Mouse (Mus musculus): ENCODE data around the gene Gm11084. TPM values are rescaled to one million over a fixed set of nuclear protein-coding genes. Genes with fewer than 3 reads are reported as not detected.

Gm11084 gene
- total and polyA plus RNA-seq, 2 experiments from 2014 or later, result not detected

- Histone ChIP-seq H3K27ac (ENCODE audit: low read depth) (no peak overlapping the region), H3K27me3 (ENCODE audit: control insufficient read depth, insufficient read depth, low read length) (no peaks in the 10 kb centered on the region), H3K9ac (replicated peaks; ENCODE audit: low read depth, low read length) (no peak overlapping the region), H3K4me1 (ENCODE audit: control insufficient read depth, insufficient read depth) (peaks cover 44% of the 10 kb centered on the region), H3K4me3 (ENCODE audit: low read depth, low read length) (no peak overlapping the region), H3K36me3 (replicated peaks; ENCODE audit: control insufficient read depth, insufficient read depth, low read length) (no peaks in the 10 kb centered on the region), H3K4me2 (ENCODE audit: low read depth, low read length) (no peak overlapping the region), H3K9me3 (replicated peaks; ENCODE audit: control insufficient read depth, low read length) (no peaks in the 10 kb centered on the region)
- 60% methylated on average over 8 of the region's 8 CpGs for WGBS
- no peak for TF ChIP-seq EP300 (IDR thresholded peaks at IDR 0.05; ENCODE audit: low read depth)
- TF ChIP-seq CTCF (IDR thresholded peaks at IDR 0.05; ENCODE audit: low read depth), result no peak
- DNase-seq (ENCODE audit: low spot score), result no peak
- ATAC-seq (ENCODE audit: insufficient read depth, low read depth), result no peak
Observed at GRCm38 (mm10) chr2:73000194-73000593, 13.7 kb upstream of the Gm11084 start.

GRCm38 (mm10) chr2:72997586-72997985, 11.1 kb upstream of the Gm11084 start:
- Histone ChIP-seq H3K4me3 (ENCODE audit: low read depth, low read length) (no peak overlapping the region), H3K9me3 (replicated peaks; ENCODE audit: control insufficient read depth, low read length) (no peaks in the 10 kb centered on the region), H3K27me3 (ENCODE audit: control insufficient read depth, insufficient read depth, low read length) (no peaks in the 10 kb centered on the region), H3K36me3 (replicated peaks; ENCODE audit: control insufficient read depth, insufficient read depth, low read length) (no peaks in the 10 kb centered on the region), H3K27ac (ENCODE audit: low read depth) (no peak overlapping the region), H3K9ac (replicated peaks; ENCODE audit: low read depth, low read length) (no peak overlapping the region), H3K4me1 (ENCODE audit: control insufficient read depth, insufficient read depth) (peaks cover 25% of the 10 kb centered on the region), H3K4me2 (ENCODE audit: low read depth, low read length) (no peak overlapping the region)
- ATAC-seq (ENCODE audit: insufficient read depth, low read depth) (no peak), DNase-seq (ENCODE audit: low spot score) (no peak)
- TF ChIP-seq CTCF (IDR thresholded peaks at IDR 0.05; ENCODE audit: low read depth) (no peak), EP300 (IDR thresholded peaks at IDR 0.05; ENCODE audit: low read depth) (no peak)
- WGBS, result 94% methylated on average over 4 of the region's 4 CpGs

DNA sequence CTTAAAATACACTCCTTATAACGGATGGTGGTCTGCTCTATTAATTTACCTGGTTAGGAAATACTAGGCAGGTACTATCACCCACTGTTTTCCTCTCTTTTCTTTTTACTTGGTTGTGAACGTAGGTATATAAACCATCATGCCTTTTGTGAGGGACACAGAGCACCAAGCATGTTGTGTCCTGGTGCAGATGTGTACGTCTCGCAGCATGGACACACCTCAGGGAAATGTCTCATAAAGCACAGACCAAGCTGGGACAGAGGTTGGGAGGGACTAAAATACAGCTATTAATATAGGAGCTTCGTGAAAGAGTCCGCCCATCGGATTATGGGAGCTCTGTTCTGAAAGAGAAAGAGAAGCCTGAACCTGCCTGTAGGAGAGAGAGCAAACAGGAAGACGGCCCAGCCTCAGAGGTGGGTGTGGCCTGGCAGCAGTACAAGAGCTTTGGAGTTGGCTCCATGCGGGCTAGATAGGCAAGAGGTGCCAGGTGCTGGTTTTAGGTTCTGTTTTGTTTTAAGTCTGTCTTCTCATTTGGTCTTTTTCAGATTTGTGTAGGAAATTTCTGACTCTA, 10.4 kb upstream of the Gm11084 start:
- 38% methylated on average over 9 of the region's 9 CpGs for WGBS
- TF ChIP-seq EP300 (IDR thresholded peaks at IDR 0.05; ENCODE audit: low read depth) (no peak), CTCF (IDR thresholded peaks at IDR 0.05; ENCODE audit: low read depth) (no peak)
- Histone ChIP-seq H3K36me3 (replicated peaks; ENCODE audit: control insufficient read depth, insufficient read depth, low read length) (no peaks in the 10 kb centered on the region), H3K4me2 (ENCODE audit: low read depth, low read length) (peak overlapping the region; percentile 21; the same call in 1 of the 2 replicates), H3K9me3 (replicated peaks; ENCODE audit: control insufficient read depth, low read length) (no peaks in the 10 kb centered on the region), H3K27ac (ENCODE audit: low read depth) (peak overlapping the region; percentile 78), H3K9ac (replicated peaks; ENCODE audit: low read depth, low read length) (peak overlapping the region; percentile 32; the same call in 1 of the 2 replicates), H3K27me3 (ENCODE audit: control insufficient read depth, insufficient read depth, low read length) (no peaks in the 10 kb centered on the region), H3K4me1 (ENCODE audit: control insufficient read depth, insufficient read depth) (peaks cover 23% of the 10 kb centered on the region), H3K4me3 (ENCODE audit: low read depth, low read length) (0 out of 2 replicates have a peak overlapping the region, but pooled peaks have one; percentile 6)
- peak; percentile 52; the same call in 1 of the 2 replicates for ATAC-seq (ENCODE audit: insufficient read depth, low read depth)
- DNase-seq (ENCODE audit: low spot score), result peak; percentile 80

DNA sequence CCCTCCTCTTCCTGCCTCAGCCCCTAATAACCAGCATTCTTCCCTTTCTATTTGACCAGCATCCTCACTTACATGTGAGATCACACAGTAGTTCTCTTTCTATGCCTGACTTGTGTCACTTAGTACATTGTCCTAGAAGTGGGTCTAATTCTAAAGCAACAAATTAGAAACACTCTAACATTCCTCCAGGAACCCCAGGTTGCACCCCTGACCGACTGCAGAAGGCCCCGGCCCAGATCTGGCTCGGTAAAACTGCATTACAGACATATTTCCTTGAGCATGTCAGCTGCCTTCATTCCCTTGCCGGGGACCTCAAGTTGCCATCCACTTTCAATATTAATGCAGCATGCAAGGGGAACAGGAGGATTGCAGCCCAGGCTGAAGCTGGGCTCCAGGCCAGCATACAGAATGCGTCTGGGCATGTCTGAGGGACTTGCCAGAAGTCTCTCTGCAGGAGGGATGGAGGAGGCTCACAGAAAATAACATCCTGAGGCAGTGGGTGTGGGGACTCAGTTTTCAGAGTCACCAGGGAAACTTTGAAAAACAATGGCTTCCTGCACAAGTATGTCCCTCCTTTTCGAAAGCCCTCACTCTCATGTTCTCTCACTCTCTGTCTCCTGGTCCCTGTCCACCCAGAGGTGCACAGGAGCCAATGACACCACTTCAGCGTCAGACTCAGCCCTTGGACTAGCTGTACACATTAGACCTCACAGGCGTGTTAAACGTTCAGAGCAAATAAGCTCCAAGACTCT, 9.0 kb upstream of the Gm11084 start:
- no peaks in the 10 kb centered on the region for H3K27me3 ChIP-seq (ENCODE audit: control insufficient read depth, insufficient read depth, low read length)
- ATAC-seq (ENCODE audit: insufficient read depth, low read depth) (peak; percentile 76), DNase-seq (ENCODE audit: low spot score) (peak; percentile 55)
- no peak overlapping the region for H3K9ac ChIP-seq (replicated peaks; ENCODE audit: low read depth, low read length)
- no peak overlapping the region for H3K4me3 ChIP-seq (ENCODE audit: low read depth, low read length)
- H3K9me3 ChIP-seq (replicated peaks; ENCODE audit: control insufficient read depth, low read length), result no peaks in the 10 kb centered on the region
- WGBS, result 16% methylated on average over 9 of the region's 9 CpGs
- peak overlapping the region; percentile 4; the same call in 1 of the 2 replicates for H3K4me2 ChIP-seq (ENCODE audit: low read depth, low read length)
- H3K4me1 ChIP-seq (ENCODE audit: control insufficient read depth, insufficient read depth), result peaks cover 23% of the 10 kb centered on the region
- no peak for TF ChIP-seq CTCF (IDR thresholded peaks at IDR 0.05; ENCODE audit: low read depth)
- peak overlapping the region; percentile 78 for H3K27ac ChIP-seq (ENCODE audit: low read depth)
- H3K36me3 ChIP-seq (replicated peaks; ENCODE audit: control insufficient read depth, insufficient read depth, low read length), result no peaks in the 10 kb centered on the region

DNA sequence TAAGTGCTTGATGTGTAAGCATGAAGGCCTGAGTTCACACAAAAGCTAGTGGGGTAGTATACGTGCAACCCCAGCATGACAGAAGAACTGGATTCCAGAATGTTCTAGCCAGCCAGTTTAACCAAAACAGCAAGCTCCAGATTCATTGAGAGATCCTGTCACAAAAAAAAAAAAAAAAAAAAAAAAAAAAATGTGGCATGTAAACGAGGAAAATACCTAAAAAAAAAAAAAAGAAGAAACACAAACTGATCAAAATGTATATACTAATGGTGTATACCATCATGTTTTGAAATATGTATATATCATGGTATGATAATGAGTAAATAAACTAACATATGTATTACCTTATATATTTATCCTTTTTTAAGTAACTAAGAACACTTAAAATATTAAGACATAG, 7.6 kb upstream of the Gm11084 start:
- WGBS, result 68% methylated on average over 2 of the region's 2 CpGs
- Histone ChIP-seq H3K4me3 (ENCODE audit: low read depth, low read length) (no peak overlapping the region), H3K4me1 (ENCODE audit: control insufficient read depth, insufficient read depth) (peaks cover 23% of the 10 kb centered on the region)

More for the DNA sequence above, 7.6 kb upstream of the Gm11084 start:
- TF ChIP-seq EP300 (IDR thresholded peaks at IDR 0.05; ENCODE audit: low read depth) (no peak), CTCF (IDR thresholded peaks at IDR 0.05; ENCODE audit: low read depth) (no peak)
- H3K9me3 ChIP-seq (replicated peaks; ENCODE audit: control insufficient read depth, low read length), result peaks cover 7% of the 10 kb centered on the region; the same call in 1 of the 2 replicates
- no peak for DNase-seq (ENCODE audit: low spot score)
- no peak overlapping the region for H3K4me2 ChIP-seq (ENCODE audit: low read depth, low read length)
- no peaks in the 10 kb centered on the region for H3K36me3 ChIP-seq (replicated peaks; ENCODE audit: control insufficient read depth, insufficient read depth, low read length)
- no peak overlapping the region for H3K27ac ChIP-seq (ENCODE audit: low read depth)
- ATAC-seq (ENCODE audit: insufficient read depth, low read depth), result no peak
- no peak overlapping the region for H3K9ac ChIP-seq (replicated peaks; ENCODE audit: low read depth, low read length)
- H3K27me3 ChIP-seq (ENCODE audit: control insufficient read depth, insufficient read depth, low read length), result no peaks in the 10 kb centered on the region
